Mouse (Mus musculus): ENCODE measurements at regions not wholly inside any gene's neighbourhood (a gene's known extent, or its start where the extent isn't known, plus 50 kb on each side); places are given as distances from the start of the nearest gene placed in this dataset.

- ATAC-seq (ENCODE audit: insufficient read depth) (no peak), DNase-seq (no peak)
- 63% methylated on average over 2 of the region's 2 CpGs for WGBS
- no peaks in the 10 kb centered on the region for H3K9me3 ChIP-seq (ENCODE audit: low read depth, low read length)
- no peaks in the 10 kb centered on the region for H3K27me3 ChIP-seq (ENCODE audit: insufficient read depth, low read length)
- H3K4me1 ChIP-seq (ENCODE audit: insufficient read depth), result no peaks in the 10 kb centered on the region
- H3K4me3 ChIP-seq (ENCODE audit: low read depth, low read length), result no peak overlapping the region
- no peaks in the 10 kb centered on the region for H3K36me3 ChIP-seq (ENCODE audit: insufficient read depth)
- no peak overlapping the region for H3K4me2 ChIP-seq
- no peak for TF ChIP-seq CTCF (IDR thresholded peaks at IDR 0.05; ENCODE audit: low read depth)
- H3K27ac ChIP-seq (ENCODE audit: low read depth), result no peak overlapping the region
- H3K9ac ChIP-seq, result no peak overlapping the region
Observed at GRCm38 (mm10) chr14:100727701-100728100, 443.2 kb upstream of the Klf12 start.

- 76% methylated on average over 8 of the region's 8 CpGs for WGBS
- H3K27me3 ChIP-seq (ENCODE audit: insufficient read depth, low read length), result no peaks in the 10 kb centered on the region
- H3K4me1 ChIP-seq (ENCODE audit: insufficient read depth), result no peaks in the 10 kb centered on the region
- H3K9ac ChIP-seq, result no peak overlapping the region
- DNase-seq (peak; percentile 16), ATAC-seq (ENCODE audit: insufficient read depth) (no peak)
- H3K9me3 ChIP-seq (ENCODE audit: low read depth, low read length), result no peaks in the 10 kb centered on the region
- no peak overlapping the region for H3K4me3 ChIP-seq (ENCODE audit: low read depth, low read length)
- no peak overlapping the region for H3K27ac ChIP-seq (ENCODE audit: low read depth)
- H3K4me2 ChIP-seq, result no peak overlapping the region
- no peaks in the 10 kb centered on the region for H3K36me3 ChIP-seq (ENCODE audit: insufficient read depth)
- no peak for TF ChIP-seq CTCF (IDR thresholded peaks at IDR 0.05; ENCODE audit: low read depth)
Observed at GRCm38 (mm10) chr14:100724962-100725361, 440.5 kb upstream of the Klf12 start.

GRCm38 (mm10) chr14:100720667-100721066, 436.2 kb upstream of the Klf12 start:
- Histone ChIP-seq H3K9ac (no peak overlapping the region), H3K9me3 (ENCODE audit: low read depth, low read length) (no peaks in the 10 kb centered on the region), H3K27me3 (ENCODE audit: insufficient read depth, low read length) (no peaks in the 10 kb centered on the region), H3K36me3 (ENCODE audit: insufficient read depth) (no peaks in the 10 kb centered on the region), H3K27ac (ENCODE audit: low read depth) (no peak overlapping the region), H3K4me2 (no peak overlapping the region), H3K4me3 (ENCODE audit: low read depth, low read length) (no peak overlapping the region), H3K4me1 (ENCODE audit: insufficient read depth) (no peaks in the 10 kb centered on the region)
- TF ChIP-seq CTCF (IDR thresholded peaks at IDR 0.05; ENCODE audit: low read depth), result no peak
- ATAC-seq (ENCODE audit: insufficient read depth), result no peak
- WGBS, result 30% methylated on average over 1 of the region's 1 CpGs
- no peak for DNase-seq

GRCm38 (mm10) chr14:100714952-100715351, 430.5 kb upstream of the Klf12 start:
- 86% methylated on average over 2 of the region's 2 CpGs for WGBS
- Histone ChIP-seq H3K9ac (no peak overlapping the region), H3K36me3 (ENCODE audit: insufficient read depth) (no peaks in the 10 kb centered on the region), H3K4me3 (ENCODE audit: low read depth, low read length) (no peak overlapping the region), H3K4me2 (no peak overlapping the region), H3K9me3 (ENCODE audit: low read depth, low read length) (no peaks in the 10 kb centered on the region), H3K27me3 (ENCODE audit: insufficient read depth, low read length) (no peaks in the 10 kb centered on the region), H3K4me1 (ENCODE audit: insufficient read depth) (no peaks in the 10 kb centered on the region), H3K27ac (ENCODE audit: low read depth) (no peak overlapping the region)
- ATAC-seq (ENCODE audit: insufficient read depth) (no peak), DNase-seq (no peak)
- TF ChIP-seq CTCF (IDR thresholded peaks at IDR 0.05; ENCODE audit: low read depth), result no peak

- Histone ChIP-seq H3K4me3 (ENCODE audit: low read depth, low read length) (no peak overlapping the region), H3K4me1 (ENCODE audit: insufficient read depth) (no peaks in the 10 kb centered on the region), H3K27ac (ENCODE audit: low read depth) (no peak overlapping the region), H3K9me3 (ENCODE audit: low read depth, low read length) (no peaks in the 10 kb centered on the region), H3K27me3 (ENCODE audit: insufficient read depth, low read length) (no peaks in the 10 kb centered on the region), H3K9ac (no peak overlapping the region), H3K4me2 (no peak overlapping the region), H3K36me3 (ENCODE audit: insufficient read depth) (no peaks in the 10 kb centered on the region)
- no peak for ATAC-seq (ENCODE audit: insufficient read depth)
- DNase-seq, result no peak
- TF ChIP-seq CTCF (IDR thresholded peaks at IDR 0.05; ENCODE audit: low read depth), result no peak
- 84% methylated on average over 4 of the region's 4 CpGs for WGBS
Observed at GRCm38 (mm10) chr14:100713999-100714471, 429.6 kb upstream of the Klf12 start.

GRCm38 (mm10) chr14:100713592-100713991, 429.1 kb upstream of the Klf12 start:
- H3K36me3 ChIP-seq (ENCODE audit: insufficient read depth), result no peaks in the 10 kb centered on the region
- no peaks in the 10 kb centered on the region for H3K4me1 ChIP-seq (ENCODE audit: insufficient read depth)
- no peak overlapping the region for H3K4me3 ChIP-seq (ENCODE audit: low read depth, low read length)
- H3K27me3 ChIP-seq (ENCODE audit: insufficient read depth, low read length), result no peaks in the 10 kb centered on the region
- WGBS, result 89% methylated on average over 6 of the region's 6 CpGs
- ATAC-seq (ENCODE audit: insufficient read depth) (no peak), DNase-seq (no peak)
- H3K4me2 ChIP-seq, result no peak overlapping the region
- no peak overlapping the region for H3K9ac ChIP-seq
- TF ChIP-seq CTCF (IDR thresholded peaks at IDR 0.05; ENCODE audit: low read depth), result no peak
- no peak overlapping the region for H3K27ac ChIP-seq (ENCODE audit: low read depth)
- H3K9me3 ChIP-seq (ENCODE audit: low read depth, low read length), result no peaks in the 10 kb centered on the region

GRCm38 (mm10) chr14:100665361-100665955, 381.0 kb upstream of the Klf12 start:
- no peaks in the 10 kb centered on the region for H3K4me1 ChIP-seq (ENCODE audit: insufficient read depth)
- H3K9me3 ChIP-seq (ENCODE audit: low read depth, low read length), result no peaks in the 10 kb centered on the region
- DNase-seq (no peak), ATAC-seq (ENCODE audit: insufficient read depth) (no peak)
- no peak overlapping the region for H3K27ac ChIP-seq (ENCODE audit: low read depth)
- no peak overlapping the region for H3K4me2 ChIP-seq
- no peaks in the 10 kb centered on the region for H3K36me3 ChIP-seq (ENCODE audit: insufficient read depth)
- 55% methylated on average over 9 of the region's 9 CpGs for whole genome bisulfite sequencing
- H3K27me3 ChIP-seq (ENCODE audit: insufficient read depth, low read length), result no peaks in the 10 kb centered on the region
- no peak overlapping the region for H3K4me3 ChIP-seq (ENCODE audit: low read depth, low read length)
- TF ChIP-seq CTCF (IDR thresholded peaks at IDR 0.05; ENCODE audit: low read depth), result no peak
- no peak overlapping the region for H3K9ac ChIP-seq

Data from lung, embryonic 14.5 days (tissue).